Mouse (Mus musculus): ENCODE results near the gene B9d2.

DNA sequence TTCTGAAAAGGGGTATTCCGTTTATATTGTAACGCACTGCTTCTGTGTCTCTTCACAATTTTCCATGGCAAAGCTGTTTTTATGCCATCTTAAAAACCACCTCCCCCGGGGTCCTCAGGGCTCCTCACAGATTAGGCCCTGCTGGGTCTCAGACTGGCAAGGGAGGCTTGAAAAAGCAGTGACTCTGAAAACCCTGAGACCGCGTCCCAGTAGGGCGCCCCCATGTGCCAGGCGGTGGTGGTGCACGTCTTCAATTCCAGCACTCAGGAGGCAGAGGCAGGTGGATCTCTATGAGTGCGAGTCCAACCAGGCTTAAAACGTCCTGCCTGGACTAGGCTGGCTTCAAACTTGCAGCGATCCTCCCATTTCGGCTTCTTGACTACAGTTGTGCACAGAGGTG is 20.2 kb downstream of the B9d2 start:
- TF ChIP-seq CTCF (IDR thresholded peaks at IDR 0.05; ENCODE audit: borderline replicate concordance, extremely low read depth, insufficient read depth, insufficient read length) (0 out of 2 replicates have a peak, but pooled peaks have one; percentile 5), POLR2A (IDR thresholded peaks at IDR 0.05; ENCODE audit: borderline replicate concordance, extremely low read depth, insufficient read depth, insufficient read length, poor library complexity, severe bottlenecking) (no peak)

Measured in brain, embryonic 14.5 days (tissue).